Mouse (Mus musculus) heart, adult 2 months (tissue): Measurements from ENCODE around the gene Cyp27b1. TPM values are rescaled to one million over a fixed set of nuclear protein-coding genes. Genes with fewer than 3 reads are reported as not detected.

Experiments
- DNase-seq, 2 experiments: peaks; one replicate each; pipeline ENCODE4 v3.0.0; 2021
- H3K27ac ChIP-seq: fragments of 200-600 bp; 2 replicates; pipeline ENCODE4 v1.8.1; 2022
- H3K27me3 ChIP-seq: fragments of 200-500 bp; 2 replicates; pipeline ENCODE4 v1.6.1; 2012; ENCODE audit warnings: mild to moderate bottlenecking, low read length, inconsistent platforms, mixed read lengths; ENCODE audit not compliant: control insufficient read depth, insufficient read depth
- H3K36me3 ChIP-seq: fragments of 200-500 bp; 2 replicates; pipeline ENCODE4 v1.6.1; 2012; ENCODE audit warnings: low read length, inconsistent platforms; ENCODE audit not compliant: control insufficient read depth, insufficient read depth
- H3K4me1 ChIP-seq: fragments of 200-500 bp; 2 replicates; pipeline ENCODE4 v1.6.1; 2011; ENCODE audit warnings: low read length; ENCODE audit not compliant: control insufficient read depth, insufficient read depth
- H3K4me3 ChIP-seq: fragments of 200-600 bp; 2 replicates; pipeline ENCODE4 v1.8.1; 2022
- H3K79me2 ChIP-seq: fragments of 200-500 bp; replicated peaks from 2 replicates; pipeline ENCODE4 v1.6.1; 2012; ENCODE audit warnings: mild to moderate bottlenecking, inconsistent platforms, low read length, moderate library complexity, mixed read lengths; ENCODE audit not compliant: control insufficient read depth, insufficient read depth
- H3K9ac ChIP-seq: fragments of 200-500 bp; 2 replicates; pipeline ENCODE4 v1.6.1; 2012; ENCODE audit warnings: low read depth, mild to moderate bottlenecking, control low read depth, inconsistent platforms, low read length, mixed read lengths
- CTCF ChIP-seq: fragments of 200-600 bp; IDR thresholded peaks from 2 replicates; pipeline ENCODE4 v1.8.1; 2022; ENCODE audit warnings: antibody characterized with exemption, mild to moderate bottlenecking, moderate library complexity
- EP300 ChIP-seq: fragments of 200-500 bp; IDR thresholded peaks from 2 replicates; pipeline ENCODE4 v1.6.1; 2011; ENCODE audit warnings: low read depth, low read length, control low read depth; ENCODE audit not compliant: insufficient read depth
- POLR2A ChIP-seq: fragments of 200-500 bp; IDR thresholded peaks from 2 replicates; pipeline ENCODE4 v1.6.1; 2011; ENCODE audit warnings: mild to moderate bottlenecking, low read depth, low read length, control low read depth; ENCODE audit not compliant: insufficient read depth
- WGBS: fragments of 180-500 bp; shearing (Covaris S2); methylation state at CpG from one replicate; pipeline ENCODE4 v1.1.7; 2018; 5-methylcytosine and 5-hydroxymethylcytosine counted together
- intact Hi-C: fragments of 180-260 bp; cut with DNase I; formaldehyde crosslinking; loops from one replicate; pipeline ENCODE4 v1.15.1; 2025
- polyA plus RNA-seq: library from polyadenylated mRNA; depleted of rRNA; stranded (reverse); fragments of >200 nt; gene quantifications from 2 replicates; pipeline ENCODE4 v1.2.3, GENCODE M21; 2012
- total RNA-seq, 2 experiments: library from RNA; stranded (reverse); gene quantifications; 2 replicates each; pipeline ENCODE4 v1.2.3; 2021

Gene Cyp27b1
- total and polyA plus RNA-seq, 3 experiments: 0.10 to 0.12 TPM; not detected in 1

DNA sequence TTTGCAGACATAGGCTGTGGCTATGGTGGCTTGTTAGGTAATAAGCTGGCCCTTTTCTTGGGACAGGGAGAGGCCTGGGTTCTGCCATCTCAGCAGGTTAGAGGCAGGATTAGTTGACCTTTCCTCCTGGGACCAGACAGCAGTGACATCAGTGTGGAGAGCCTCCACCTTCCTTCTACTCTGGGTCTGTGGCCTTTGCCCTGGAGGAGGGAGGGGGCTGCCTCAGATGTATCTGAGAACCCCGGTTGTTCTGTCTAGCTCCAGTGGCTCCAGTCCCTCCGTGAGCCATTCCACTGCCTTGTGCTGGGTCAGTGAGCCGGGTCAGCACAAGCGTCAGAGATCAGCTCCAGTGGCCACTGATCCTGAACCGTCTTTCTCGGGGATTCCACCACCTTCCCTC lies 4.9 kb upstream of the Cyp27b1 start:
- H3K4me3 ChIP-seq: no peak overlapping the region
- H3K36me3 ChIP-seq: no peaks in the 10 kb centered on the region
- no peak for DNase-seq
- intact Hi-C loops: no loop called here
- H3K4me1 ChIP-seq: no peaks in the 10 kb centered on the region
- no peak for TF ChIP-seq CTCF
- no peak for TF ChIP-seq EP300
- TF ChIP-seq POLR2A: no peak
- H3K27ac ChIP-seq: no peak overlapping the region
- H3K79me2 ChIP-seq: no peaks in the 10 kb centered on the region
- WGBS: 89% methylated on average over 6 of the region's 6 CpGs
- H3K27me3 ChIP-seq: peaks cover 2% of the 10 kb centered on the region; the same call in 1 of the 2 replicates
- no peak overlapping the region for H3K9ac ChIP-seq

DNA sequence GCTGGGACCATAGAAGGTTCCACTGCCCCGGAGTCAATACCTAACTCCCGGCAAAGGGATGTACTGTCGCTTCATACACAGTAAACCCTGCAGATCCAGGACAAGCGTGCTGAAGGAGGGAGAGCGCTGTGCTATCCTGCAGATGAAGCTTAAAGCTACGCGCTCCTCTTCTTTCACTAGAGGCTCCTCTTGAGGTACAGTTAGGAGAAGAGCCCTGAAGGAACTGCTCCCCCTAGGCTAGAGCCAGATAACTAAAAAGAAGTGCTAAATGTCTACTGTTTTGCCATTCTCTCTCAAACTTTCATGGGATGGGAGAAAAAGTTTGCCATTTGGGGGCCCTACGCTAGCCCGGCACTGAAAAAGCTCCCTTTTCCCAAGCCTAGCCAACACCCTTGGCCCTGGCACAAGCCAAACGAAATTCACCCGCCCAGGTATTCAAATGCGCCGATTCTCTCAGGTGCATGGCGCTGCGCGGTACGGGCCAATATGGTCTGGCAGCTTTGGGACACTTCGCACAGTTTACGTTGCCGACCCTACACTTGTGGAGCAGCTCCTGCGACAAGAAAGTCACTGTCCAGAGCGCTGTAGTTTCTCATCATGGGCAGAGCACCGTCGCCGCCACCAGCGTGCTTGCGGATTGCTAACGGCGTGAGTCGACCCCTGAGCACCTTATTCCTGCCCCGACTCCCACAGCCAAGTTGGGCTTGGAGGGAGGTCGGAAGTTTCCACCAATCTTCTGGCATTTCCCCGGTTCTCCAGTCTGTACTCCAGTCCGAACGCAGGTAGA lies 751 bp downstream of the Cyp27b1 start:
- no peak for DNase-seq
- Histone ChIP-seq H3K27me3 (peaks cover 13% of the 10 kb centered on the region), H3K27ac (no peak overlapping the region), H3K79me2 (no peaks in the 10 kb centered on the region), H3K36me3 (no peaks in the 10 kb centered on the region), H3K4me1 (peaks cover 1% of the 10 kb centered on the region), H3K9ac (no peak overlapping the region), H3K4me3 (no peak overlapping the region)
- TF ChIP-seq CTCF (no peak), EP300 (no peak), POLR2A (no peak)
- 7% methylated on average over 35 of the region's 35 CpGs for WGBS
- intact Hi-C loops: no loop called here

DNA sequence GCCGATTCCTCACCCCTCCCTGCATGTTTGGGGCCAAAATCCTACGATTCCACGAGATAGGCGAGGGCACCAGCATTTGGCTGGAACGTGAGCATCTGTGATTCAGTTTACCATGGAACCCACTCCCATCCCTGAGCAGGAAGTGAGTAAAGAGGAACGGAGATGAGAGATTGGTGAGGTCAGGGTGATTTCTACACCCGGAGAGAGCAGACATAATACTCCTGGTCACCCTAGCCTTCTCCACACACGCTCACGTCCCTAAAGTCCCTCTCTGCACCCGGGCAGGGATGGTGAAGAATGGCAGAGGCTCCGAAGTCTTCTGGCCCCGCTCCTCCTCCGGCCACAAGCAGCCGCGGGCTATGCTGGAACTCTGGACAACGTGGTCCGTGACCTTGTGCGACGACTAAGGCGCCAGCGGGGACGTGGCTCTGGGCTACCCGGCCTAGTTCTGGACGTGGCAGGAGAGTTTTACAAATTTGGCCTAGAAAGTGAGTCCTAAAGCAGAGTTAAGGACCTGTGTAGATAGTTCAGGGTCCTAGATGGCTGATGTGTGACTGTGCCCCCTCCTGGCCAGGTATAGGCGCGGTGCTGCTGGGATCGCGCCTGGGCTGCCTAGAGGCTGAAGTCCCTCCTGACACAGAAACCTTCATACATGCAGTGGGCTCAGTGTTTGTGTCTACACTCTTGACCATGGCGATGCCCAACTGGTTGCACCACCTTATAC lies 1.5 kb downstream of the Cyp27b1 start:
- intact Hi-C loops: no loop called here
- TF ChIP-seq POLR2A: no peak
- TF ChIP-seq CTCF: peak; percentile 25
- Histone ChIP-seq H3K27ac (no peak overlapping the region), H3K4me1 (peaks cover 1% of the 10 kb centered on the region), H3K4me3 (no peak overlapping the region), H3K79me2 (no peaks in the 10 kb centered on the region), H3K9ac (no peak overlapping the region), H3K27me3 (peaks cover 13% of the 10 kb centered on the region), H3K36me3 (no peaks in the 10 kb centered on the region)
- WGBS: 4% methylated on average over 29 of the region's 29 CpGs
- DNase-seq: no peak

DNA sequence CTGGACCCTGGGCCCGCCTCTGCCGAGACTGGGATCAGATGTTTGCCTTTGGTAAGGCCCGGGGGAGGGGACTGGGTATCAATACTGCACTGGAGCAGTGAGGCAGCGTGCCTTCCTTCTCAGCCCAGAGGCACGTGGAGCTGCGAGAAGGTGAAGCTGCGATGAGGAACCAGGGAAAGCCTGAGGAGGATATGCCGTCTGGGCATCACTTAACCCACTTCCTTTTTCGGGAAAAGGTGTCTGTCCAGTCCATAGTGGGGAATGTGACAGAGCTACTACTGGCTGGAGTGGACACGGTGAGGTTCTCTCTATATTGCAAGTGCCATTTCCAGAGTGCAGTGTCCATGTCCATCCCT lies 2.0 kb downstream of the Cyp27b1 start:
- H3K9ac ChIP-seq: no peak overlapping the region
- H3K36me3 ChIP-seq: no peaks in the 10 kb centered on the region
- intact Hi-C loops: no loop called here
- no peak overlapping the region for H3K27ac ChIP-seq
- H3K79me2 ChIP-seq: no peaks in the 10 kb centered on the region
- H3K27me3 ChIP-seq: peaks cover 13% of the 10 kb centered on the region
- TF ChIP-seq EP300: no peak
- no peak for TF ChIP-seq CTCF
- 18% methylated on average over 10 of the region's 10 CpGs for WGBS
- DNase-seq: no peak
- H3K4me3 ChIP-seq: no peak overlapping the region
- H3K4me1 ChIP-seq: peaks cover 1% of the 10 kb centered on the region

DNA sequence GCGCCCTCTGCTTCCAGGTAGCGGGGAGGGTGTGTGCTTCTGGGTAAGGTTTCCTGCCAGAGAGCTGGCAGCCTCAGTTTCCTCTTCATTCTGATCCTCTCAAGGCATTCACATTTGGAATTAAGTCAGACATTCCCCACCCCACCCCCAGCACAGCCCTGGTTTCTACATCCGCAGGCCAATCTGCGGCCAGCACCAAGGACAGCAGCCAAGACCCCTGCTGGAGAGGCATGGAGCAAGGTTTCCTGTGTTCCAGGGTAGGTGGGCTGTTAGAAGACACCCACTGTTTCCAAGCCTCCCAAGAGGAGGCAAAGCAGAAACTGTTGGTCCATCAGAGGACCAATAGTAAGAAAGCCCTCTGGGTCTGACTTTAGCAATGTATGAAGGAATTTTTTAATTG lies 6.6 kb downstream of the Cyp27b1 start:
- Histone ChIP-seq H3K4me3 (no peak overlapping the region), H3K27ac (no peak overlapping the region), H3K27me3 (peaks cover 3% of the 10 kb centered on the region; the same call in 1 of the 2 replicates), H3K9ac (no peak overlapping the region), H3K36me3 (no peaks in the 10 kb centered on the region), H3K4me1 (no peaks in the 10 kb centered on the region), H3K79me2 (no peaks in the 10 kb centered on the region)
- intact Hi-C loops: no loop called here
- no peak for DNase-seq
- 73% methylated on average over 4 of the region's 4 CpGs for WGBS
- TF ChIP-seq CTCF (no peak), POLR2A (no peak), EP300 (no peak)

DNA sequence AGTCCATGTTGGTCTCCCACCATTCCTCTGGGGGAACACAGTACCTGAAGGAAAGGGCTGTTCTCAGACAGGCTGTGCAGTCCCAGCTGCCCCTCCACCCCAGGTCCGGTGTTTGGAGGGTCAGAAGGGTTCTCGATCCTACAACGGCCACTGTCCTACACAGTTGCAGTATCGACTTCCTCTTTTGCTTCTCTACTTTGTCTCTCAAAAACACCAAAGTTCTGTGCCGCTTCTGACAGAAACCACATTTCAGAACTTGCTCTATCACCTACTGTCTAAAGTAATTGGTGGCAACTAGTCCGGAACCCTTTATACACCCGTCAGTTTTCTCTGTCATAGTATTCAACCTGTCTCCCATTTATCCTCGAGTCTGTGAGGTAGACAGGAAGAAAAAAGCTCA lies 7.4 kb downstream of the Cyp27b1 start:
- H3K79me2 ChIP-seq: no peaks in the 10 kb centered on the region

More for the DNA sequence above, 7.4 kb downstream of the Cyp27b1 start:
- no peak overlapping the region for H3K4me3 ChIP-seq
- H3K27me3 ChIP-seq: no peaks in the 10 kb centered on the region
- no peak overlapping the region for H3K9ac ChIP-seq
- no peak overlapping the region for H3K27ac ChIP-seq
- DNase-seq: no peak
- intact Hi-C loops: no loop called here
- H3K4me1 ChIP-seq: peaks cover under 1% of the 10 kb centered on the region; the same call in 1 of the 2 replicates
- TF ChIP-seq CTCF: no peak
- no peak for TF ChIP-seq POLR2A
- WGBS: 81% methylated on average over 8 of the region's 8 CpGs
- no peaks in the 10 kb centered on the region for H3K36me3 ChIP-seq
